Mouse (Mus musculus) hindbrain, embryonic 13.5 days (tissue): ENCODE measurements around the gene Pias1. TPM values are rescaled to one million over a fixed set of nuclear protein-coding genes. Genes with fewer than 3 reads are reported as not detected.
A peak's percentile ranks its signal among the peaks of the same experiment; 100 is the strongest.

Experiments used
- ATAC-seq: fragments of 200-750 bp; cut with Nextera tagmentation; 2 replicates; pipeline ENCODE4 v1.8.0; 2017; ENCODE audit warnings: moderate TSS enrichment; ENCODE audit not compliant: low FRiP score
- H3K27ac ChIP-seq: fragments of 300-500 bp; sonication (generic); 2 replicates; pipeline ENCODE4 v1.5.1; 2015; ENCODE audit warnings: inconsistent platforms, mild to moderate bottlenecking, moderate library complexity
- H3K27me3 ChIP-seq: fragments of 300-500 bp; sonication (generic); 2 replicates; pipeline ENCODE4 v1.6.1; 2015; ENCODE audit warnings: mild to moderate bottlenecking, inconsistent platforms
- H3K36me3 ChIP-seq: fragments of 300-500 bp; sonication (generic); 2 replicates; pipeline ENCODE4 v1.6.1; 2015; ENCODE audit warnings: mild to moderate bottlenecking, inconsistent platforms
- H3K4me1 ChIP-seq: fragments of 300-500 bp; sonication (generic); replicated peaks from 2 replicates; pipeline ENCODE4 v1.6.1; 2015; ENCODE audit warnings: inconsistent platforms
- H3K4me2 ChIP-seq: fragments of 300-500 bp; sonication (generic); 2 replicates; pipeline ENCODE4 v1.6.1; 2015; ENCODE audit warnings: inconsistent platforms, mild to moderate bottlenecking, moderate library complexity
- H3K4me3 ChIP-seq: fragments of 300-500 bp; sonication (generic); 2 replicates; pipeline ENCODE4 v1.5.1; 2015; ENCODE audit warnings: mild to moderate bottlenecking, inconsistent platforms
- H3K9ac ChIP-seq: fragments of 300-500 bp; sonication (generic); 2 replicates; pipeline ENCODE4 v1.6.1; 2015; ENCODE audit warnings: mild to moderate bottlenecking, inconsistent platforms
- H3K9me3 ChIP-seq: fragments of 300-500 bp; sonication (generic); 2 replicates; pipeline ENCODE4 v1.6.1; 2016; ENCODE audit warnings: inconsistent platforms
- WGBS: fragments of 180-500 bp; shearing (Covaris S2); methylation state at CpG from one replicate; pipeline ENCODE4 v1.1.7; 2015; 5-methylcytosine and 5-hydroxymethylcytosine counted together
- polyA plus RNA-seq: library from polyadenylated mRNA; unstranded; fragments of >200 nt; fragmentation: Nextera tagmentation; extraction: Ambion mirVana; gene quantifications from 2 replicates; pipeline ENCODE4 v1.2.1, GENCODE M21; 2015

Pias1 gene
- polyA plus RNA-seq, 1 experiment from 2014 or later, result 68.2 TPM

DNA sequence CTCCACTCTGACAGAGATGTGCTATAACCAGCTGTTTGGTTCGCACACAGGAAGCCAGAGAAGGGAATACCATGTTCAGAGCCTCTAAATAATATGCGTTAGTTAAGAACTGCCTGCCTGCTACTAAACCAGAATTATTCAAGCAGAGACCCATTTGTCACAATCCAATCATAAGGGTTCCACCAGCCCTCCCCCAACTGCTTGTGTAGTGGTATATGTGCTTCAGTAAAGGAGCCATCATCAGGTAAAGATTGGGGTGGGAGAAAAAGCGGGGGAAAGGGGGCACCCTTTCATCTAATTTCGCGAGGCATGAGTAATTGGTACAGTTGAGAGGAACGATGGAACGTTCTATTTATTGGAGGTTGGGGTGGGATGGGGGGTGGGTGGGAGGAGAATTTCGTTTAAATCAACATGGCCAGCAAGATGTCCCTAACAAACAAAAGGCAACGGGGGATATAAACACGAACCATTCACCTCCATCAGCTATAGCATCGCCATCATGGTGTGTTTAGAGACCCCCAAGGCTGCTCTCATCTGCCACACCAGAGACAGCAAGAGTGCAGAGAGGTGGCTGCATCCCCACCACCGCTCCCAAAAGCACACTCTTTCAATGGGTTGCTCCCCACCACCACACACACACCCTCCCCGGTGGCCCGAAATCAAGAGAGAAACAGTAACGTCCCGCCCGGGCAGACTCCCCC, 8.1 kb downstream of the Pias1 start:
- H3K4me1 ChIP-seq, result peaks cover 27% of the 10 kb centered on the region
- peak overlapping the region; percentile 71 for H3K4me2 ChIP-seq
- no peaks in the 10 kb centered on the region for H3K36me3 ChIP-seq
- no peaks in the 10 kb centered on the region for H3K27me3 ChIP-seq
- 2% methylated on average over 17 of the region's 17 CpGs for WGBS
- H3K27ac ChIP-seq, result peak overlapping the region; percentile 97
- peak overlapping the region; percentile 89 for H3K9ac ChIP-seq
- peak; percentile 14; the same call in 1 of the 2 replicates for ATAC-seq
- H3K9me3 ChIP-seq, result no peaks in the 10 kb centered on the region
- peak overlapping the region; percentile 94 for H3K4me3 ChIP-seq

DNA sequence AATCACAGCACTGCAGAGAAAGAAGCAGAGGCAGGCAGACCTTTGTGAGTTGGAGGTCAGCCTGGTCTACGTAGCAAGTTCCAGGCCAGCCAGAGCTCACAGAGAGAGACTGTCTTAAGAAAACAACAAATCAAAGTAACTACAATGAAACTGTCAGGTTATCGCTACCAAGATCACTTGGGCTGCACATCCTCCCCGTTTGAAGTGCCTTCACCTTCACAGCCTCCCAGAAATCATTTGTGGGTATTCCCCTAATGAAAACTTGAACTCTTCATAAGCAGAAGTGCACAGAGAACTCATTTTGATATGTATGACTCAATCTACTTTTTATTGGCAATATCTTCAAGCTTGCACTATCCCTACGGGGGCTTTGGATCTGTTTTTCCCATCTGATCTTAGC, 10.6 kb downstream of the Pias1 start:
- Histone ChIP-seq H3K4me2 (no peak overlapping the region), H3K9ac (no peak overlapping the region), H3K27ac (no peak overlapping the region), H3K36me3 (no peaks in the 10 kb centered on the region), H3K27me3 (no peaks in the 10 kb centered on the region), H3K4me3 (no peak overlapping the region), H3K9me3 (no peaks in the 10 kb centered on the region), H3K4me1 (peaks cover 30% of the 10 kb centered on the region)
- ATAC-seq, result no peak
- 53% methylated on average over 4 of the region's 4 CpGs for WGBS

DNA sequence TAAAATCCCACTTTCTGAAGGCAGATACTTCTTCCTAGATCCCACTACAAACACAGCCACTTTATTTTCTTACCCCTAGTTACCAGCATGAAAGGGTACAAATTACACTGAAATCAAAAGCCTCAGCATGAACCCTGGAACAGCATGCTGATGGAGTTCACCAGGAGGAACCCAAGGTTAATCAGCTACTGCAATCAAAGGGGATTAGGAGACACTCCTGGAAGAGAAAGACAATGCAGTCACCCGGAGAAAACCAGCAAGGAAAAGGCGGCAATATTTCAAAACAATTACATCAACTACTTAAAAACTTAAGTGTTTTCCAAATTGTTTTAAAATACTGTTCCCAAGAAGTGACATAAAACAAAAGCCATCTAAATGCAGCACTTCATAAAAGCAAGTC, 11.9 kb downstream of the Pias1 start:
- no peak for ATAC-seq
- H3K4me2 ChIP-seq, result no peak overlapping the region
- no peaks in the 10 kb centered on the region for H3K36me3 ChIP-seq
- H3K27me3 ChIP-seq, result no peaks in the 10 kb centered on the region
- WGBS, result 22% methylated on average over 2 of the region's 2 CpGs
- no peak overlapping the region for H3K27ac ChIP-seq
- no peaks in the 10 kb centered on the region for H3K9me3 ChIP-seq
- H3K4me1 ChIP-seq, result peaks cover 29% of the 10 kb centered on the region
- no peak overlapping the region for H3K4me3 ChIP-seq
- no peak overlapping the region for H3K9ac ChIP-seq

DNA sequence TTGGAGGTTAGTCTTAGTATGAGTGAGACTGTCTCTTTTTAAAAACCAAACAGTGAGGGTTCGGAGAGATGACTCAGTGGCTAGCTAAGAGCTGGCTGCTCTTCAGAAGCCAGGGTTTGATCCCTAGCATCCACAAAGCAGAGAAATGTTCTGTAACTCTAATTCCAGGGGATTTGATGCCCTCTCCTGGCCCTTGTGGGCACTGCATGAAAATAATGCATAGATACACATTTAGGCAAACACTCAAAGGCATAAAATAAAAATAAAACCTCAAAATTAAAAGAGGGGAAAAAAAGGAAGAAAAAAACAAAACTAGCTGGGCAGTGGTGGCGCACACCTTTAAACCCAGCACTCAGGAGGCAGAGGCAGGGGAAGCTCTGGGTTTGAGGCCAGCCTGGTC, 13.3 kb downstream of the Pias1 start:
- H3K4me1 ChIP-seq, result peaks cover 32% of the 10 kb centered on the region
- H3K9ac ChIP-seq, result no peak overlapping the region
- H3K4me2 ChIP-seq, result no peak overlapping the region
- no peaks in the 10 kb centered on the region for H3K9me3 ChIP-seq
- no peak overlapping the region for H3K4me3 ChIP-seq
- no peak for ATAC-seq
- H3K27me3 ChIP-seq, result no peaks in the 10 kb centered on the region
- WGBS, result 92% methylated on average over 2 of the region's 2 CpGs
- no peaks in the 10 kb centered on the region for H3K36me3 ChIP-seq
- no peak overlapping the region for H3K27ac ChIP-seq

DNA sequence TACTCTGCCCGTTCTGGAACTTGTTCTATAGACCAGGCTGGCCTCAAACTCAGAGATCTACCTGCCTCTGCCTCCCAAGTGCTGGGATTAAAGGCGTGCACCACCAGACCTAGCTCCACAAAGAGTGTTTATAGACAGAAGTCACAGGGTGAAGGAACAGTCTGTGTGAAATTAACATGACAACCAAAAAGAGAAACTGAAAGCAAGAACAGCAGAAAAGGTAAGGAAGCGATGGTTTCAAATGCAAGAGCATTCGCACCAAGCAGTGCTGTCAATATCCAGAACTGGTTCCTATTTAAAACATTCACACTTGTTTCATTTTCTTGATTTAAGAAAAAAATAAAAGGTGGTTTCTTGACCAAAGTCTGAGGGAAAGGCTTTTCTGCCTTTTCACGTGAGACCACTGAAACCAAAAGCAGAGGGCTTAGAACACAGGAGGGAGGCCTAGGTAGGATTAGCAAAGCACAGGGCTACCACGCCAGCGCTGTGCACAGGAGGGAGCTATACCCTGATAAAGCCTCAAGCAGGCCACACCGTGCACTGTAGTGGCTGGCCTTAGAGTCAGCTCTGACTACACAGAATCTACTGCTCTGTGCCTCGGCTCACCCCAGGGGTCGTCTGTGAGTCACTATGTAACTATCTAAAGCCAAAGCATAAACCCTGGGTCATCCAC, 15.5 kb downstream of the Pias1 start:
- no peak overlapping the region for H3K4me3 ChIP-seq
- H3K9me3 ChIP-seq, result no peaks in the 10 kb centered on the region
- no peak for ATAC-seq
- H3K36me3 ChIP-seq, result no peaks in the 10 kb centered on the region
- no peak overlapping the region for H3K9ac ChIP-seq
- WGBS, result 56% methylated on average over 10 of the region's 10 CpGs
- H3K27me3 ChIP-seq, result no peaks in the 10 kb centered on the region
- peaks cover 21% of the 10 kb centered on the region for H3K4me1 ChIP-seq
- H3K4me2 ChIP-seq, result no peak overlapping the region
- H3K27ac ChIP-seq, result no peak overlapping the region

DNA sequence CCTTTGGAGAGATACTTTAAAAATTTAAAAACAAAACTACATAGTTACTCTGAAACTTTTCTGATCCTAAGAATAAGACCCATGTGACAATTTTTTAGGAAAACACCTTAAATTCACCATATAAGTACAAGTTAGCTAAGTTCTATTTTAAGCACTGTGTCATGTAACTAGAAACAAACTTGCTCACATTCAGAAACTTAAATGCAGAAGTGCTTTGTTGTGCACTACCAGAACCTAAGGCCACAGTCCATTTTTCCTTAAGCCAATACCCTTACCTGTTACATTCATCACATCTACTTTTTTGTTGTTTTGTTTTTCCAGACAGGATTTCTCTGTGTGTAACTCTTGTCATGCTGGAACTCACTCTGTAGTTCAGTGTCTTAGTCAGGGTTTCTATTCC, 17.4 kb downstream of the Pias1 start:
- Histone ChIP-seq H3K27ac (no peak overlapping the region), H3K4me3 (no peak overlapping the region), H3K4me2 (no peak overlapping the region), H3K36me3 (no peaks in the 10 kb centered on the region), H3K4me1 (peaks cover 11% of the 10 kb centered on the region; the same call in 1 of the 2 replicates), H3K9me3 (no peaks in the 10 kb centered on the region), H3K9ac (no peak overlapping the region), H3K27me3 (no peaks in the 10 kb centered on the region)
- no peak for ATAC-seq

DNA sequence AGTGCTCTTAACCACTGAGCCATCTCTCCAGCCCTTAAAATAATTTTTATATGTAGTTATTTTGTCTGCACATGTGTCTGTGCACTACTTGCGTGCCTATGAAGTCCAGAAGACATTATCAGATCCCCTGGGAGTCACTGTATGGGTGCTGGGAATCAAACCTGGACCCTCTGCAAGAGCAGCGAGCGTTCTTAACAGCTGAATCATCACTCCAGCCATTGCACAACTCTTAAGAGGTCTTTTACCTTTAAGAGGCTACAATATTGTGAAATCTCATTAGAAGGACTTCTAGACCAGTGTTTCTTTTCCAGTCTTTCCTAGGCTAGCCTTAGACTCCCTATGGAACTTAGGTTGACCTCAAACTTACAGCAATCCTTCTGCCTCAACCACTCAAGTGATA, 21.7 kb downstream of the Pias1 start:
- Histone ChIP-seq H3K4me1 (peaks cover 5% of the 10 kb centered on the region; the same call in 1 of the 2 replicates), H3K27ac (no peak overlapping the region), H3K4me3 (no peak overlapping the region), H3K4me2 (no peak overlapping the region), H3K9me3 (no peaks in the 10 kb centered on the region), H3K9ac (no peak overlapping the region), H3K27me3 (no peaks in the 10 kb centered on the region), H3K36me3 (no peaks in the 10 kb centered on the region)
- ATAC-seq, result no peak
- 99% methylated on average over 3 of the region's 3 CpGs for WGBS

DNA sequence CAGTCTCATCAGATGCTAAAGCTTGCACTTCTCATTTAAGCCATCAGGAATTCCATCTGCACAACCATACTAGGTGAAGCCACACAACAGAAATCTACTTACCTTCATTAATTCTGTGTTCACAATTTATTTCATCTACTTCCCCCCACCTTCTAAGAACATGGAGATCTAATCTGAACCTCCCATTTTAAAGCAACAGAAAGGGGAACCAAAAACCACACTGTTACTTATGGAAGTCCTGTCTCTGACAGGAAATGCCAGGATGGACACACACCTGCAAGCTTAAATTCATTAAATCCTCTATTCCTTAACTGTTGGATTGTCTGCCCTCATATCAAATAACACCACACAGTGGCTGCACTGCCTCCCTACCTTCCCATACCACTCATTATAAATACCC, 35.0 kb downstream of the Pias1 start:
- Histone ChIP-seq H3K27ac (no peak overlapping the region), H3K9me3 (no peaks in the 10 kb centered on the region), H3K9ac (no peak overlapping the region), H3K4me3 (no peak overlapping the region), H3K27me3 (no peaks in the 10 kb centered on the region), H3K4me2 (no peak overlapping the region), H3K36me3 (peaks cover 13% of the 10 kb centered on the region), H3K4me1 (no peaks in the 10 kb centered on the region)
- no peak for ATAC-seq

DNA sequence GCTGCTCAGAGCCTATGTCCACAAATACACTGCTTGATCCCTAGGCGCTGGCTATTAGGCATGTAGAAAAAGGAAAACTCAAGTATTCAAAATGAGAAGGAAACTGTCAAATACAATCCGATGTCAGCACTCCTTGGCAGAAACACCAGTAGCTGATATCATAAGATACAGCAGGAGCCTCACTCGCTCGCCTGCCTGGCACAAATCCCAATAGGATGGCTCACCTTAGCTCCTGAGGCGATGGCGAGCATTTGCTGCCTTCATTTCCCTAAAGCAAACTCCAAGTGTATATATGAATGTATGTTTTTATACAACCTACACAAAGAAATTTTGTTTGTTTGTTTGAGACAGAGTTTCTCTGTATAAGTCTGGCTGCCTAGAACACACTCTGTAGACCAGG, 42.4 kb downstream of the Pias1 start:
- Histone ChIP-seq H3K9ac (no peak overlapping the region), H3K9me3 (no peaks in the 10 kb centered on the region), H3K27ac (no peak overlapping the region), H3K4me3 (no peak overlapping the region), H3K4me2 (no peak overlapping the region), H3K36me3 (peaks cover 8% of the 10 kb centered on the region; the same call in 1 of the 2 replicates), H3K4me1 (peaks cover 2% of the 10 kb centered on the region; the same call in 1 of the 2 replicates), H3K27me3 (no peaks in the 10 kb centered on the region)
- 97% methylated on average over 6 of the region's 6 CpGs for whole genome bisulfite sequencing
- ATAC-seq, result no peak

DNA sequence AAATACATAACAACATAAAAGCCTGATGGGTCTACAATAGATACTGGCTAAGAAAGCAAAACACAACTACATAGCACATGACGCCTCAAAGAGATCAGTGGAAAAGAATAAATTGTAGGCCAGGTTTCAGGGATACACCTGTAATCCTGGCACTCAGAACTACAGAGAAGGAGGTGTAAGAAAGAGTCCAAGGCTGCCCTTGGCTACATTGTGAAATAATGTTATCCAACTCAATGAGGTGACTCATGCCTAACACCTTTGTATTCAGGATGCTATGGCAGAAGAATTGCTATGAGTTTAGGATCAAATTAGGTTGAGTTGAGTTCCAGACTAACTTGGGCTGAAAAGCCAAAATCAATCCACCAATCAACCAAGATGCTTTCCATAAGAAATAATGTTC, 43.7 kb downstream of the Pias1 start:
- no peak for ATAC-seq
- no peak overlapping the region for H3K4me3 ChIP-seq
- H3K9ac ChIP-seq, result no peak overlapping the region
- H3K36me3 ChIP-seq, result peaks cover 5% of the 10 kb centered on the region; the same call in 1 of the 2 replicates
- no peak overlapping the region for H3K27ac ChIP-seq
- WGBS, result 89% methylated on average over 1 of the region's 1 CpGs
- peaks cover 2% of the 10 kb centered on the region; the same call in 1 of the 2 replicates for H3K4me1 ChIP-seq
- H3K4me2 ChIP-seq, result no peak overlapping the region
- H3K27me3 ChIP-seq, result no peaks in the 10 kb centered on the region
- no peaks in the 10 kb centered on the region for H3K9me3 ChIP-seq

DNA sequence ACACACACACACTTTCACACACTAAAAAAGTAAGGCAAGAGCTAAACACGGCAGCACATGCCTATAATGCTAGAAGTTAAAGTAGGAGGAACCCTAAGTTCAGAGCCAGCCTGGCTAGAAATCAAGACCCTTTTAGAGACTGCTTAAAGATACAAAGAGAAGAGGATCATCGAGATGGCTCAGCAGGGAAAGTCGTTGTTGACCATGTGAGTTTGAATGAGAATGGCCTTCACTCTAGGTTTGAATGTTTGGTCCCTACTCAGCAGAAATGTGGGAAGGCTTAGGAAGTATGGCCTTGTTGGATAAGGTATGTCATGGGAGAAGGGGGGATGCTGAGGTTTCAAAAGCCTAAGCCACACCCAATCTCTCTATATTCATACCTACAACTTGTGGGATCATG, 46.8 kb downstream of the Pias1 start:
- Histone ChIP-seq H3K4me2 (no peak overlapping the region), H3K36me3 (no peaks in the 10 kb centered on the region), H3K9me3 (no peaks in the 10 kb centered on the region), H3K27me3 (no peaks in the 10 kb centered on the region), H3K4me1 (peaks cover 8% of the 10 kb centered on the region), H3K4me3 (no peak overlapping the region), H3K9ac (no peak overlapping the region), H3K27ac (no peak overlapping the region)
- no peak for ATAC-seq
- WGBS, result 78% methylated on average over 3 of the region's 3 CpGs

DNA sequence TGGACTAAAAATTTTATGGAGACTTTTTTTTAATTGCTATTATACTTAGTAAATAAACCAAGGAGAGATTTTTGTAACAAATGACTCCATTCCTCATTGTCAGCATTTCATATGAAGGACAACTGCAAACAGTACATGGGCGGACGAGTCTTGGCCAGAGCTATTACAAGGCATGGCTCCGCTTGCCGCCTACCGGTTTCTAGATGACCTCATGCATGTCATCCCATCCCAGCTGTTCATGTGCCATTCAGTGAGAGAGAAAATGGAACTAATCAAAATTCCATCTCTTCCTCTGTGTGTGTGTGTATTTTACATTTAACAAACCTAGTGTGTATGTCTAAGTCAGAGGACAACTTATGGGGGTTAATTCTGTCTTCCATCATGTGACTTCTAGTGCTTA, 51.9 kb downstream of the Pias1 start:
- no peak overlapping the region for H3K9ac ChIP-seq
- no peak overlapping the region for H3K4me3 ChIP-seq
- no peak for ATAC-seq
- peaks cover 8% of the 10 kb centered on the region for H3K4me1 ChIP-seq
- H3K27ac ChIP-seq, result no peak overlapping the region
- 70% methylated on average over 5 of the region's 5 CpGs for WGBS
- H3K27me3 ChIP-seq, result no peaks in the 10 kb centered on the region
- no peaks in the 10 kb centered on the region for H3K36me3 ChIP-seq
- H3K4me2 ChIP-seq, result no peak overlapping the region
- H3K9me3 ChIP-seq, result no peaks in the 10 kb centered on the region
